ENCODE assay signal across 8 mouse cellular contexts in the genomic region with DNA sequence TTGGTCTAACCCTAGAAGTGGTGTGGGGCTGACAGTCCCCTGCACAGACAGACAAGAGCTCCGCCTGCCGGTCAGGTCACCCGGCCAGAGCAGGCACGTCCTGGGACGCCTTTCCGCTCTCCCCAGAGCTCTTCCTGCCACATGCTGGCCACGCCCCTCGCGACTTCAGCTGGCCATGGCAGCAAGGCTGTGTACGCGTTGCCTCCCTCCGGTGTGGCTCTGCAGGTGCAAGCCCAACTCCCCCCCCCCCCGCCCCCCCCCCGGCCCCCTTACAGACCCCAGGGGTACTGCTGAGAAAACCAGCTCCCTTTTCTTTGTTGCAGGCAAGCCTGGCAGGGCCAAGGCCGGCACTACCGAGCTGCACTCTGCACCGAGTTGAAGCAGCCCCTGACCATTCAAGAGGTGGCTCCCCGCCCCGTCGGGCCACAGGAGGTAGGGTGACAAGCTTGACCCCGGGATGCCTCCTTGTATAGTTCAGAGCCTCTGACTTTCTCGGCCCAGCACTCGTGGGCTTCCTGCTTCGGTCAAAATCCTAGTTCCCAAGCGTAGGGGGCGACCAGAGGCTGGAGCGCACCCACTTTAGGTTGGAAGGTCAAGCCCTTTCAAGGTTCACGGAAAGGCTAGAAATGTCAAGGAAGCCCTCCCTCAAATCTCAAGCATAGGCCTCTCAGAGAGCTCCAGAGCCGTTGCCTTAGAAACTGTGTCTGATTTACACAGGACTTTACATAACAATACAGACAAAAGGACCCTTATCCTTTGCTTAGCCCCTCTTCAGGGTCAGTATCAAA. TPM values are rescaled to one million over a fixed set of nuclear protein-coding genes. Genes with fewer than 3 reads are reported as not detected.
A peak's percentile ranks its signal among the peaks of the same experiment; 100 is the strongest.
DNase-seq lines count a peak whose midpoint lies in the region; ATAC-seq and TF ChIP-seq lines count a peak whose summit lies in the region.

A gene (plus strand): TSS at position 157 of the 788 bp plus-strand sequence.

- no peaks in the 10 kb centered on the region for H3K36me3 ChIP-seq in hindbrain, postnatal 0 days (ENCODE audit: insufficient read depth, low read length)
- no peaks in the 10 kb centered on the region for H3K36me3 ChIP-seq in liver, embryonic 12.5 days
- no peaks in the 10 kb centered on the region for H3K36me3 ChIP-seq in stomach, embryonic 16.5 days (ENCODE audit: control insufficient read depth, insufficient read depth, low read length)

- ATAC-seq in cerebellum, adult (ENCODE audit: insufficient number of reproducible peaks, low FRiP score, low TSS enrichment), result no peak
- peak; percentile 99 for ATAC-seq in common myeloid progenitor, adult 5-6 weeks (replicated peaks; ENCODE audit: low read depth, poor library complexity, severe bottlenecking)
- ATAC-seq in hindbrain, postnatal 0 days, result peak; percentile 88
- ATAC-seq in liver, embryonic 12.5 days, result peak; percentile 93
- ATAC-seq in stomach, embryonic 16.5 days (ENCODE audit: insufficient read depth, low FRiP score), result peak; percentile 90

- no peaks in the 10 kb centered on the region for H3K4me1 ChIP-seq in hindbrain, postnatal 0 days (ENCODE audit: insufficient read depth, low read length)
- H3K4me1 ChIP-seq in liver, embryonic 12.5 days, result peaks cover 18% of the 10 kb centered on the region
- H3K4me1 ChIP-seq in stomach, embryonic 16.5 days (ENCODE audit: control insufficient read depth, insufficient read depth, low read length), result 0 out of 2 replicates have a peak, but pooled peaks cover 6% of the 10 kb centered on the region

- peak within 1 kb of the TSS; percentile 19 for H3K4me3 ChIP-seq in hindbrain, postnatal 0 days (ENCODE audit: low read length)
- peak within 1 kb of the TSS; percentile 54 for H3K4me3 ChIP-seq in liver, embryonic 12.5 days
- H3K4me3 ChIP-seq in stomach, embryonic 16.5 days (replicated peaks; ENCODE audit: low read length), result peak within 1 kb of the TSS; percentile 27

- H3K9me3 ChIP-seq in hindbrain, postnatal 0 days (ENCODE audit: low read length), result no peaks in the 10 kb centered on the region
- no peaks in the 10 kb centered on the region for H3K9me3 ChIP-seq in liver, embryonic 12.5 days (replicated peaks)
- H3K9me3 ChIP-seq in stomach, embryonic 16.5 days (replicated peaks; ENCODE audit: control insufficient read depth, low read length), result no peaks in the 10 kb centered on the region

- peak; percentile 76 for TF ChIP-seq CTCF in hindbrain, postnatal 0 days (IDR thresholded peaks at IDR 0.05; ENCODE audit: low read depth)

- no peaks in the 10 kb centered on the region for H3K27me3 ChIP-seq in hindbrain, postnatal 0 days (ENCODE audit: insufficient read depth, low read length)
- H3K27me3 ChIP-seq in liver, embryonic 12.5 days (replicated peaks), result no peaks in the 10 kb centered on the region
- no peaks in the 10 kb centered on the region for H3K27me3 ChIP-seq in stomach, embryonic 16.5 days (ENCODE audit: control insufficient read depth, insufficient read depth, low read length)

- WGBS in hindbrain, postnatal 0 days, result 5% methylated on average over 26 of the region's 29 CpGs
- WGBS in liver, embryonic 12.5 days (ENCODE audit: insufficient replicate concordance), result 12% methylated on average over 26 of the region's 29 CpGs
- WGBS in stomach, embryonic 16.5 days, result 11% methylated on average over 27 of the region's 29 CpGs

- no peak within 1 kb of the TSS for H3K27ac ChIP-seq in hindbrain, postnatal 0 days
- no peak within 1 kb of the TSS for H3K27ac ChIP-seq in liver, embryonic 12.5 days
- H3K27ac ChIP-seq in stomach, embryonic 16.5 days (ENCODE audit: low read length), result peak within 1 kb of the TSS; percentile 41; the same call in 1 of the 2 replicates

- H3K4me2 ChIP-seq in hindbrain, postnatal 0 days (ENCODE audit: low read depth, low read length), result peak within 1 kb of the TSS; percentile 54
- peak within 1 kb of the TSS; percentile 73 for H3K4me2 ChIP-seq in liver, embryonic 12.5 days
- peak within 1 kb of the TSS; percentile 53 for H3K4me2 ChIP-seq in stomach, embryonic 16.5 days (ENCODE audit: low read depth, low read length)

- peak; percentile 31 to 32 for DNase-seq in cerebellum, adult 18-20 months
- peak; percentile 70 for DNase-seq in gastrocnemius, postnatal 25 days
- DNase-seq in hindbrain, postnatal 0 days (ENCODE audit: low spot score), result peak; percentile 68
- peak; percentile 21 to 41 for DNase-seq in monocyte, adult 2 months (ENCODE audit: low read depth in 1 of 2, low spot score in 2 of 2)

- 0 out of 2 replicates have a peak within 1 kb of the TSS, but pooled peaks have one; percentile 2 for H3K9ac ChIP-seq in hindbrain, postnatal 0 days (replicated peaks; ENCODE audit: low read length)
- H3K9ac ChIP-seq in liver, embryonic 12.5 days, result peak within 1 kb of the TSS; percentile 50; the same call in 1 of the 2 replicates
- H3K9ac ChIP-seq in stomach, embryonic 16.5 days (ENCODE audit: low read length), result peak within 1 kb of the TSS; percentile 58

RNA-seq across cellular contexts. Expression of the gene that starts here (rescaled TPM):
- total RNA-seq in common myeloid progenitor, adult 5-6 weeks (2017), result 17.1 and 28.8 TPM in 2 replicates
- 1 to 10 TPM; 1.2 to 1.4 TPM for total RNA-seq in gastrocnemius, postnatal 25 days (2021)
- total RNA-seq in hindbrain, postnatal 0 days (2014; rRNA removed), result 11.4 and 12.9 TPM in 2 replicates
- polyA plus RNA-seq in hindbrain, postnatal 0 days (2015; fragmentation: Nextera tagmentation; extraction: Ambion mirVana), result 10.6 and 11.6 TPM in 2 replicates
- polyA plus RNA-seq in liver, embryonic 12.5 days (2016; fragmentation: Nextera tagmentation; extraction: Ambion mirVana), result 6.8 and 7.0 TPM in 2 replicates
- polyA plus RNA-seq in stomach, embryonic 16.5 days (2015; fragmentation: Nextera tagmentation; extraction: Ambion mirVana), result 13.0 and 13.2 TPM in 2 replicates

Comparison
In these comparisons a context has a peak if more than half of its experiments do, and no peak if none do; other contexts are left out.
1. H3K9ac ChIP-seq: peak in every context shown above with its lines; median percentile 58 in stomach, embryonic 16.5 days; 50 in liver, embryonic 12.5 days; 2 in hindbrain, postnatal 0 days.